Mouse (Mus musculus) erythroblast, adult 5-6 weeks (primary cell): ENCODE results near the gene Dnajc14. TPM values are rescaled to one million over a fixed set of nuclear protein-coding genes. Genes with fewer than 3 reads are reported as not detected.

Experiments
- total RNA-seq, 2 experiments: library from RNA; stranded (forward) in 1 of 2; stranded (reverse) in 1 of 2; fragments of 150-400 nt in 1 of 2; fragments of 200-764, 138-1000 nt in 1 of 2; gene quantifications; 2 replicates each; pipeline versions ENCODE4 v1.2.3 to v1.2.4; 2015 to 2017; ENCODE audit warnings: low replicate concordance in 2 of 2

Gene Dnajc14
- total RNA-seq, 2 experiments from 2014 or later, result 9.6 to 16.5 TPM

Other genes starting within 250 kb of the Dnajc14 start
- 71.3 and 75.2 TPM in 2 replicates for gene Pa2g4, start 238.1 kb upstream of the Dnajc14 start, total RNA-seq (2015; ENCODE audit: low replicate concordance)
- 42.9 and 67.5 TPM in 2 replicates for gene Pa2g4, start 238.1 kb upstream of the Dnajc14 start, total RNA-seq (2017; ENCODE audit: low replicate concordance)
- gene Erbb3, start 214.4 kb upstream of the Dnajc14 start, total RNA-seq (2015; ENCODE audit: low replicate concordance), result 0.63 TPM in 1 of 2 replicates, not detected in the other
- 0.09 TPM in 1 of 2 replicates, not detected in the other for gene Erbb3, start 214.4 kb upstream of the Dnajc14 start, total RNA-seq (2017; ENCODE audit: low replicate concordance)
- gene Rps26, start 177.3 kb upstream of the Dnajc14 start, total RNA-seq (2015; ENCODE audit: low replicate concordance), result 345 and 426 TPM in 2 replicates
- 114 and 205 TPM in 2 replicates for gene Rps26, start 177.3 kb upstream of the Dnajc14 start, total RNA-seq (2017; ENCODE audit: low replicate concordance)
- gene Ikzf4, start 158.1 kb upstream of the Dnajc14 start, total RNA-seq (2015; ENCODE audit: low replicate concordance), result not detected in 2 replicates
- gene Ikzf4, start 158.1 kb upstream of the Dnajc14 start, total RNA-seq (2017; ENCODE audit: low replicate concordance), result 0.09 TPM in 1 of 2 replicates, not detected in the other
- 3.1 and 7.5 TPM in 2 replicates for gene Suox, start 130.0 kb upstream of the Dnajc14 start, total RNA-seq (2015; ENCODE audit: low replicate concordance)
- gene Suox, start 130.0 kb upstream of the Dnajc14 start, total RNA-seq (2017; ENCODE audit: low replicate concordance), result 8.4 and 11.3 TPM in 2 replicates
- gene Rab5b, start 107.8 kb upstream of the Dnajc14 start, total RNA-seq (2015; ENCODE audit: low replicate concordance), result 26.9 and 42.2 TPM in 2 replicates
- 64.8 and 71.7 TPM in 2 replicates for gene Rab5b, start 107.8 kb upstream of the Dnajc14 start, total RNA-seq (2017; ENCODE audit: low replicate concordance)
- gene Pmel, start 99.9 kb upstream of the Dnajc14 start, total RNA-seq (2015; ENCODE audit: low replicate concordance), result not detected in 2 replicates
- gene Pmel, start 99.9 kb upstream of the Dnajc14 start, total RNA-seq (2017; ENCODE audit: low replicate concordance), result not detected in 2 replicates
- 29.8 and 37.2 TPM in 2 replicates for gene Cdk2, start 99.0 kb upstream of the Dnajc14 start, total RNA-seq (2015; ENCODE audit: low replicate concordance)
- gene Cdk2, start 99.0 kb upstream of the Dnajc14 start, total RNA-seq (2017; ENCODE audit: low replicate concordance), result 21.0 and 34.3 TPM in 2 replicates
- 8.2 and 13.4 TPM in 2 replicates for gene Dgka, start 59.2 kb upstream of the Dnajc14 start, total RNA-seq (2015; ENCODE audit: low replicate concordance)
- gene Dgka, start 59.2 kb upstream of the Dnajc14 start, total RNA-seq (2017; ENCODE audit: low replicate concordance), result 2.9 and 4.7 TPM in 2 replicates
- 2.5 and 17.5 TPM in 2 replicates for gene Pym1, start 56.2 kb upstream of the Dnajc14 start, total RNA-seq (2015; ENCODE audit: low replicate concordance)
- gene Pym1, start 56.2 kb upstream of the Dnajc14 start, total RNA-seq (2017; ENCODE audit: low replicate concordance), result 9.1 and 12.4 TPM in 2 replicates
- gene Mmp19, start 13.2 kb upstream of the Dnajc14 start, total RNA-seq (2015; ENCODE audit: low replicate concordance), result 0.38 TPM in 1 of 2 replicates, not detected in the other
- gene Mmp19, start 13.2 kb upstream of the Dnajc14 start, total RNA-seq (2017; ENCODE audit: low replicate concordance), result 0.85 and 1.5 TPM in 2 replicates
- gene Tmem198b, start 308 bp downstream of the Dnajc14 start, total RNA-seq (2015; ENCODE audit: low replicate concordance), result 0.19 and 1.7 TPM in 2 replicates
- 0.42 and 3.7 TPM in 2 replicates for gene Tmem198b, start 308 bp downstream of the Dnajc14 start, total RNA-seq (2017; ENCODE audit: low replicate concordance)
- gene Sarnp, start 13.3 kb downstream of the Dnajc14 start, total RNA-seq (2015; ENCODE audit: low replicate concordance), result 74.4 and 106 TPM in 2 replicates
- gene Sarnp, start 13.3 kb downstream of the Dnajc14 start, total RNA-seq (2017; ENCODE audit: low replicate concordance), result 93.5 and 113 TPM in 2 replicates
- gene Ormdl2, start 17.6 kb downstream of the Dnajc14 start, total RNA-seq (2015; ENCODE audit: low replicate concordance), result 5.4 and 18.8 TPM in 2 replicates
- gene Ormdl2, start 17.6 kb downstream of the Dnajc14 start, total RNA-seq (2017; ENCODE audit: low replicate concordance), result 13.0 and 28.2 TPM in 2 replicates
- gene Gdf11, start 87.7 kb downstream of the Dnajc14 start, total RNA-seq (2015; ENCODE audit: low replicate concordance), result not detected in 2 replicates
- gene Gdf11, start 87.7 kb downstream of the Dnajc14 start, total RNA-seq (2017; ENCODE audit: low replicate concordance), result not detected in 2 replicates
- 90.9 and 115 TPM in 2 replicates for gene Cd63, start 96.9 kb downstream of the Dnajc14 start, total RNA-seq (2015; ENCODE audit: low replicate concordance)
- 27.2 and 35.5 TPM in 2 replicates for gene Cd63, start 96.9 kb downstream of the Dnajc14 start, total RNA-seq (2017; ENCODE audit: low replicate concordance)
- 5.0 TPM in 1 of 2 replicates, not detected in the other for gene Rdh5, start 118.8 kb downstream of the Dnajc14 start, total RNA-seq (2015; ENCODE audit: low replicate concordance)
- gene Rdh5, start 118.8 kb downstream of the Dnajc14 start, total RNA-seq (2017; ENCODE audit: low replicate concordance), result 1.1 TPM in 1 of 2 replicates, not detected in the other
- 25.4 and 37.0 TPM in 2 replicates for gene Bloc1s1, start 120.0 kb downstream of the Dnajc14 start, total RNA-seq (2015; ENCODE audit: low replicate concordance)
- 22.7 and 24.7 TPM in 2 replicates for gene Bloc1s1, start 120.0 kb downstream of the Dnajc14 start, total RNA-seq (2017; ENCODE audit: low replicate concordance)
- not detected in 2 replicates for gene Itga7, start 129.8 kb downstream of the Dnajc14 start, total RNA-seq (2015; ENCODE audit: low replicate concordance)
- not detected in 2 replicates for gene Itga7, start 129.8 kb downstream of the Dnajc14 start, total RNA-seq (2017; ENCODE audit: low replicate concordance)
- gene Mettl7b, start 156.9 kb downstream of the Dnajc14 start, total RNA-seq (2015; ENCODE audit: low replicate concordance), result not detected in 2 replicates
- gene Mettl7b, start 156.9 kb downstream of the Dnajc14 start, total RNA-seq (2017; ENCODE audit: low replicate concordance), result not detected in 2 replicates
- gene Olfr9, start 185.4 kb downstream of the Dnajc14 start, total RNA-seq (2015; ENCODE audit: low replicate concordance), result not detected in 2 replicates
- not detected in 2 replicates for gene Olfr9, start 185.4 kb downstream of the Dnajc14 start, total RNA-seq (2017; ENCODE audit: low replicate concordance)
- not detected in 2 replicates for gene Olfr763, start 206.7 kb downstream of the Dnajc14 start, total RNA-seq (2015; ENCODE audit: low replicate concordance)
- not detected in 2 replicates for gene Olfr763, start 206.7 kb downstream of the Dnajc14 start, total RNA-seq (2017; ENCODE audit: low replicate concordance)
- gene Olfr764-ps1, start 235.8 kb downstream of the Dnajc14 start, total RNA-seq (2015; ENCODE audit: low replicate concordance), result not detected in 2 replicates
- gene Olfr764-ps1, start 235.8 kb downstream of the Dnajc14 start, total RNA-seq (2017; ENCODE audit: low replicate concordance), result not detected in 2 replicates
- gene Olfr765, start 245.9 kb downstream of the Dnajc14 start, total RNA-seq (2015; ENCODE audit: low replicate concordance), result not detected in 2 replicates
- not detected in 2 replicates for gene Olfr765, start 245.9 kb downstream of the Dnajc14 start, total RNA-seq (2017; ENCODE audit: low replicate concordance)